7 mouse cellular contexts compared by ENCODE assay signal in genomic region chr12:112675245-112676035, GRCm38 (mm10). TPM values are rescaled to one million over a fixed set of nuclear protein-coding genes. Genes with fewer than 3 reads are reported as not detected.
DNase-seq lines count a peak whose midpoint lies in the region; ATAC-seq and TF ChIP-seq lines count a peak whose summit lies in the region.

No protein-coding gene starts in this region.

- peaks cover 17% of the 10 kb centered on the region for H3K27me3 ChIP-seq in hindbrain, postnatal 0 days (ENCODE audit: insufficient read depth, low read length)

- H3K9ac ChIP-seq in hindbrain, postnatal 0 days (replicated peaks; ENCODE audit: low read length) = 0 out of 2 replicates have a peak overlapping the region, but pooled peaks have one; percentile 98

- peak overlapping the region; percentile 89 for H3K27ac ChIP-seq in gastrocnemius, adult 2 months
- H3K27ac ChIP-seq in hindbrain, postnatal 0 days = peak overlapping the region; percentile 95; the same call in 1 of the 2 replicates

- 12% methylated on average over 18 of the region's 18 CpGs for WGBS in hindbrain, postnatal 0 days

- H3K4me3 ChIP-seq in gastrocnemius, adult 2 months = peak overlapping the region; percentile 95
- H3K4me3 ChIP-seq in hindbrain, postnatal 0 days (ENCODE audit: low read length) = peak overlapping the region; percentile 92; the same call in 1 of the 2 replicates

- H3K36me3 ChIP-seq in hindbrain, postnatal 0 days (ENCODE audit: insufficient read depth, low read length) = peaks cover 9% of the 10 kb centered on the region

- peak; percentile 70 for ATAC-seq in activated CD4-positive, CD25-positive, alpha-beta regulatory T cell, adult 4 months
- peak; percentile 63 for ATAC-seq in hindbrain, postnatal 0 days
- peak; percentile 57 for ATAC-seq in megakaryocyte-erythroid progenitor cell, adult 5-6 weeks (replicated peaks; ENCODE audit: low FRiP score, low TSS enrichment, poor library complexity, severe bottlenecking)

- peak overlapping the region; percentile 90 for H3K4me2 ChIP-seq in hindbrain, postnatal 0 days (ENCODE audit: low read depth, low read length)

- no peaks in the 10 kb centered on the region for H3K9me3 ChIP-seq in hindbrain, postnatal 0 days (ENCODE audit: low read length)

- DNase-seq in cerebellum, postnatal 36 days = peak; percentile 85
- peak; percentile 84 for DNase-seq in gastrocnemius, adult 2 months
- peak; percentile 91 for DNase-seq in hindbrain, postnatal 0 days (ENCODE audit: low spot score)
- DNase-seq in left cerebral cortex, postnatal 14 days (ENCODE audit: low spot score in 2 of 2) = peak; percentile 84 to 90
- DNase-seq in right cerebral cortex, postnatal 4 days = peak; percentile 81

- H3K4me1 ChIP-seq in hindbrain, postnatal 0 days (ENCODE audit: insufficient read depth, low read length) = peaks cover 26% of the 10 kb centered on the region

- peak; percentile 70 for TF ChIP-seq CTCF in gastrocnemius, adult 2 months (IDR thresholded peaks at IDR 0.05)
- TF ChIP-seq CTCF in hindbrain, postnatal 0 days (IDR thresholded peaks at IDR 0.05; ENCODE audit: low read depth) = peak; percentile 89

- intact Hi-C loops in gastrocnemius, adult 2 months (cut with DNase I) = loop anchor here (2.0 kb wide), 1 partner anchor 17 kb away; no protein-coding TSS in a partner anchor
- intact Hi-C loops in left cerebral cortex, postnatal 14 days (cut with DNase I) = no loop called here

RNA-seq across cellular contexts. Expression of gene Akt1, which starts 0.8 kb away (rescaled TPM):
- polyA plus RNA-seq in activated CD4-positive, CD25-positive, alpha-beta regulatory T cell, adult 4 months (2017; shearing (Covaris generic)) = 10 to 100 TPM; 17.3 to 23.5 TPM
- 10 to 100 TPM; 50.9 to 59.3 TPM for total RNA-seq in gastrocnemius, adult 2 months (2021)
- total RNA-seq in hindbrain, postnatal 0 days (2014; rRNA removed) = 179 and 197 TPM in 2 replicates
- polyA plus RNA-seq in hindbrain, postnatal 0 days (2015; fragmentation: Nextera tagmentation; extraction: Ambion mirVana) = 90.8 and 97.4 TPM in 2 replicates
- total RNA-seq in left cerebral cortex, postnatal 14 days (2021) = 100 to 1,000 TPM; 137 to 144 TPM
- total RNA-seq in megakaryocyte-erythroid progenitor cell, adult 5-6 weeks (2014; fragmentation: Nextera tagmentation) = 101 and 119 TPM in 2 replicates
- 42.9 and 71.8 TPM in 2 replicates for total RNA-seq in megakaryocyte-erythroid progenitor cell, adult 5-6 weeks (2017)

RNA-seq across cellular contexts. Expression of gene Zbtb42, which starts 3.2 kb away (rescaled TPM):
- 1 to 10 TPM; 2.2 to 2.6 TPM for polyA plus RNA-seq in activated CD4-positive, CD25-positive, alpha-beta regulatory T cell, adult 4 months (2017; shearing (Covaris generic))
- total RNA-seq in gastrocnemius, adult 2 months (2021) = under 1 TPM; 0.64 to 0.81 TPM
- total RNA-seq in hindbrain, postnatal 0 days (2014; rRNA removed) = 3.3 and 12.1 TPM in 2 replicates
- 2.2 and 3.7 TPM in 2 replicates for polyA plus RNA-seq in hindbrain, postnatal 0 days (2015; fragmentation: Nextera tagmentation; extraction: Ambion mirVana)
- total RNA-seq in left cerebral cortex, postnatal 14 days (2021) = under 1 TPM; 0.25 to 0.68 TPM
- 0.33 and 0.67 TPM in 2 replicates for total RNA-seq in megakaryocyte-erythroid progenitor cell, adult 5-6 weeks (2014; fragmentation: Nextera tagmentation)
- total RNA-seq in megakaryocyte-erythroid progenitor cell, adult 5-6 weeks (2017) = 0.11 and 6.8 TPM in 2 replicates

RNA-seq across cellular contexts. Expression of gene Siva1, which starts 31.0 kb away (rescaled TPM):
- polyA plus RNA-seq in activated CD4-positive, CD25-positive, alpha-beta regulatory T cell, adult 4 months (2017; shearing (Covaris generic)) = 10 to 100 TPM; 38.7 to 44.6 TPM
- 10 to 100 TPM; 18.6 to 25.3 TPM for total RNA-seq in gastrocnemius, adult 2 months (2021)
- total RNA-seq in hindbrain, postnatal 0 days (2014; rRNA removed) = 24.1 and 34.8 TPM in 2 replicates
- polyA plus RNA-seq in hindbrain, postnatal 0 days (2015; fragmentation: Nextera tagmentation; extraction: Ambion mirVana) = 59.3 and 62.2 TPM in 2 replicates
- total RNA-seq in left cerebral cortex, postnatal 14 days (2021) = 10 to 100 TPM; 14.5 to 16.8 TPM
- total RNA-seq in megakaryocyte-erythroid progenitor cell, adult 5-6 weeks (2014; fragmentation: Nextera tagmentation) = 168 and 170 TPM in 2 replicates
- 169 and 202 TPM in 2 replicates for total RNA-seq in megakaryocyte-erythroid progenitor cell, adult 5-6 weeks (2017)

RNA-seq across cellular contexts. Expression of gene Cep170b, which starts 44.8 kb away (rescaled TPM):
- 1 to 10 TPM; 2.3 to 2.5 TPM for polyA plus RNA-seq in activated CD4-positive, CD25-positive, alpha-beta regulatory T cell, adult 4 months (2017; shearing (Covaris generic))
- total RNA-seq in gastrocnemius, adult 2 months (2021) = 10 to 100 TPM in 1 of 2 experiments, 1 to 10 TPM in 1; 9.8 to 13.6 TPM
- 118 and 123 TPM in 2 replicates for total RNA-seq in hindbrain, postnatal 0 days (2014; rRNA removed)
- polyA plus RNA-seq in hindbrain, postnatal 0 days (2015; fragmentation: Nextera tagmentation; extraction: Ambion mirVana) = 34.0 and 39.0 TPM in 2 replicates
- 100 to 1,000 TPM; 223 to 225 TPM for total RNA-seq in left cerebral cortex, postnatal 14 days (2021)
- 0.07 and 2.0 TPM in 2 replicates for total RNA-seq in megakaryocyte-erythroid progenitor cell, adult 5-6 weeks (2014; fragmentation: Nextera tagmentation)
- 0.11 and 20.5 TPM in 2 replicates for total RNA-seq in megakaryocyte-erythroid progenitor cell, adult 5-6 weeks (2017)

RNA-seq across cellular contexts. Expression of gene Adssl1, which starts 55.6 kb away (rescaled TPM):
- 1 to 10 TPM in 1 of 2 experiments, under 1 TPM in 1; 0.86 to 1.3 TPM for polyA plus RNA-seq in activated CD4-positive, CD25-positive, alpha-beta regulatory T cell, adult 4 months (2017; shearing (Covaris generic))
- total RNA-seq in gastrocnemius, adult 2 months (2021) = 1,000 to 10,000 TPM; 1,028 to 1,061 TPM
- 2.6 and 7.5 TPM in 2 replicates for total RNA-seq in hindbrain, postnatal 0 days (2014; rRNA removed)
- polyA plus RNA-seq in hindbrain, postnatal 0 days (2015; fragmentation: Nextera tagmentation; extraction: Ambion mirVana) = 8.4 and 9.2 TPM in 2 replicates
- total RNA-seq in left cerebral cortex, postnatal 14 days (2021) = 1 to 10 TPM; 6.5 to 8.4 TPM
- total RNA-seq in megakaryocyte-erythroid progenitor cell, adult 5-6 weeks (2014; fragmentation: Nextera tagmentation) = 3.7 and 6.2 TPM in 2 replicates
- 5.0 and 5.8 TPM in 2 replicates for total RNA-seq in megakaryocyte-erythroid progenitor cell, adult 5-6 weeks (2017)

Comparison
In these comparisons a context has a peak if more than half of its experiments do, and no peak if none do; other contexts are left out.
1. Peak in every context shown above with its lines: DNase-seq, ATAC-seq, H3K4me3 ChIP-seq and H3K27ac ChIP-seq.